Mouse (Mus musculus): Measurements from ENCODE around the gene Hint1. TPM values are rescaled to one million over a fixed set of nuclear protein-coding genes. Genes with fewer than 3 reads are reported as not detected.
"Not testable (repeated sequence)": the region's sequence is repeated elsewhere in the genome, so short reads cannot be mapped to it uniquely, and the experiment has no call there.

Hint1 gene
- polyA plus RNA-seq (2017; shearing (Covaris generic)) = 100 to 1,000 TPM; 375 to 447 TPM

- peak; percentile 84 for ATAC-seq
Measured at GRCm38 (mm10) chr11:54866119-54867048, at the start of gene Hint1. TSS of gene Hint1 (plus strand) at chr11:54866383.

- no peak for ATAC-seq
Measured at GRCm38 (mm10) chr11:54817449-54817848, 48.7 kb upstream of the Hint1 start.

GRCm38 (mm10) chr11:54819489-54819888 lies 46.7 kb upstream of the Hint1 start:
- ATAC-seq = no peak

- no peak for ATAC-seq
Measured at GRCm38 (mm10) chr11:54823467-54823866, 42.7 kb upstream of the Hint1 start.

GRCm38 (mm10) chr11:54825774-54826173 lies 40.4 kb upstream of the Hint1 start:
- no peak for ATAC-seq

GRCm38 (mm10) chr11:54826819-54827218 lies 39.4 kb upstream of the Hint1 start:
- peak; percentile 26 for ATAC-seq

- no peak for ATAC-seq
Measured at GRCm38 (mm10) chr11:54833833-54834232, 32.4 kb upstream of the Hint1 start.

- no peak for ATAC-seq
Measured at GRCm38 (mm10) chr11:54834596-54834995, 31.6 kb upstream of the Hint1 start.

GRCm38 (mm10) chr11:54836106-54836505 lies 30.1 kb upstream of the Hint1 start:
- ATAC-seq = no peak

- no peak for ATAC-seq
Measured at GRCm38 (mm10) chr11:54839696-54840095, 26.5 kb upstream of the Hint1 start.

GRCm38 (mm10) chr11:54840891-54841290 lies 25.3 kb upstream of the Hint1 start:
- no peak for ATAC-seq

- peak; percentile 96 for ATAC-seq
Measured at GRCm38 (mm10) chr11:54844424-54844823, 21.8 kb upstream of the Hint1 start.

GRCm38 (mm10) chr11:54844959-54845358 lies 21.2 kb upstream of the Hint1 start:
- peak; percentile 48 for ATAC-seq

GRCm38 (mm10) chr11:54845470-54846442 lies 20.4 kb upstream of the Hint1 start:
- ATAC-seq = no peak

- ATAC-seq = peak; percentile 89
Measured at GRCm38 (mm10) chr11:54849961-54850758, 16.0 kb upstream of the Hint1 start.

- no peak for ATAC-seq
Measured at GRCm38 (mm10) chr11:54851656-54852055, 14.5 kb upstream of the Hint1 start.

- ATAC-seq = not testable (repeated sequence)
Measured at GRCm38 (mm10) chr11:54858880-54859279, 7.3 kb upstream of the Hint1 start.

- no peak for ATAC-seq
Measured at GRCm38 (mm10) chr11:54859322-54860165, 6.6 kb upstream of the Hint1 start.

GRCm38 (mm10) chr11:54860256-54861038 lies 5.7 kb upstream of the Hint1 start, which contains the start of gene Lyrm7:
TSS of gene Lyrm7 (minus strand) at chr11:54860916.
- ATAC-seq = peak; percentile 93

All from CD4-positive, CD25-positive, alpha-beta regulatory T cell, adult 4 months (primary cell).